In the genomic region with DNA sequence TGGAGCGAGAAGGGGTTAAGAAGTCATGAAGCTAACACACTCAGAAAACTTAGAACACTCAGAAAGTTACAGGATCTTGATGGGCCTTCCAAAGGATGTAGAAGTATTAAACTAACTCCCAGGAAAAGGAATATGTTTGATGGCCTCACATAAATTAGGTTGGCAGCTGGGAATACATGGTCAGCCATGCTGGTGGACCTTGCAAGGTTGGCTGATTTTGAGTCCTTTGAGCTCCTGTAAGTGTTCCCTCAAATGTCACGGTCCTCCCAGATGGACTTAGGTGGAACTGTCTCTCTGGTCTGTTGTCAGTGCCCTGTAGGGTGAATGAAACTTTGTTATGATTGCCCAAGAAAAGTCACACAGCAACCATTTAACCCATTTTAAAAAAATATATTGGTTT, we compare ENCODE assay signal across 21 mouse cellular contexts.
DNase-seq lines count a peak whose midpoint lies in the region; ATAC-seq and TF ChIP-seq lines count a peak whose summit lies in the region.
"Had no signal": no experiment of that assay in that cellular context is flagged by ENCODE, and none has a peak within 500 bp of the region (broad histone marks: within the 10 kb centered on the region; RNA-seq: fewer than 3 reads in every experiment).

No protein-coding gene starts in this region.

- peak; percentile 83; the same call in 1 of the 2 replicates for ATAC-seq in kidney, embryonic 14.5 days (ENCODE audit: low FRiP score, low TSS enrichment)
- 0 out of 2 replicates have a peak, but pooled peaks have one; percentile 59 for ATAC-seq in kidney, embryonic 16.5 days (ENCODE audit: low FRiP score, low TSS enrichment)
- ATAC-seq: forebrain, embryonic 14.5 days; forebrain, embryonic 16.5 days had no signal

- H3K4me3 ChIP-seq in kidney, embryonic 14.5 days (ENCODE audit: low read length) = no peak overlapping the region
- no peak overlapping the region for H3K4me3 ChIP-seq in kidney, embryonic 16.5 days (ENCODE audit: low read length)
- H3K4me3 ChIP-seq in kidney, adult 2 months (ENCODE audit: insufficient read depth, low read depth, low read length) = no peak overlapping the region
- H3K4me3 ChIP-seq: embryonic facial prominence, embryonic 13.5 days; embryonic facial prominence, embryonic 15.5 days; erythroblast, embryonic 14.5 days; forebrain, embryonic 10.5 days; forebrain, embryonic 12.5 days had no signal

- no peaks in the 10 kb centered on the region for H3K27me3 ChIP-seq in kidney, embryonic 14.5 days (ENCODE audit: control insufficient read depth, insufficient read depth, low read length)
- no peaks in the 10 kb centered on the region for H3K27me3 ChIP-seq in kidney, embryonic 16.5 days (ENCODE audit: insufficient read depth, low read length)
- no peaks in the 10 kb centered on the region for H3K27me3 ChIP-seq in kidney, adult 2 months (replicated peaks; ENCODE audit: control insufficient read depth, insufficient read depth, low read length)
- H3K27me3 ChIP-seq: embryonic facial prominence, embryonic 13.5 days; embryonic facial prominence, embryonic 15.5 days; forebrain, embryonic 12.5 days had no signal

- DNase-seq in kidney, adult 8-10 months = no peak
- no peak for DNase-seq in kidney, adult 2 months
- DNase-seq: adrenal gland, adult 2 months; adrenal gland, postnatal 10 days; adrenal gland, postnatal 25 days; cerebellum, adult 11 months; cerebellum, adult 18-20 months; cerebellum, adult 8-10 months; cerebellum, adult 9-11 months; cerebellum, postnatal 14 days; cerebellum, postnatal 36 days; embryo, embryonic 11 days had no signal

- no peak for TF ChIP-seq POLR2A in kidney, adult 2 months (IDR thresholded peaks at IDR 0.05; ENCODE audit: low read depth, low read length)

- TF ChIP-seq CTCF in kidney, adult 2 months (conservative IDR thresholded peaks at IDR 0.05; ENCODE audit: insufficient read depth, insufficient read length, low read depth, low read length) = no peak

- no peak overlapping the region for H3K4me2 ChIP-seq in kidney, embryonic 14.5 days (replicated peaks; ENCODE audit: low read depth, low read length)
- H3K4me2 ChIP-seq in kidney, embryonic 16.5 days (replicated peaks; ENCODE audit: low read depth, low read length) = no peak overlapping the region
- H3K4me2 ChIP-seq: embryonic facial prominence, embryonic 13.5 days; embryonic facial prominence, embryonic 15.5 days; forebrain, embryonic 12.5 days had no signal

- no peak overlapping the region for H3K27ac ChIP-seq in kidney, embryonic 14.5 days (ENCODE audit: low read depth, low read length)
- no peak overlapping the region for H3K27ac ChIP-seq in kidney, embryonic 16.5 days (ENCODE audit: low read length)
- H3K27ac ChIP-seq in kidney, adult 2 months (ENCODE audit: insufficient read depth, low read depth, low read length) = no peak overlapping the region
- H3K27ac ChIP-seq: embryonic facial prominence, embryonic 13.5 days; embryonic facial prominence, embryonic 15.5 days; forebrain, embryonic 10.5 days; forebrain, embryonic 12.5 days had no signal

- H3K4me1 ChIP-seq in kidney, embryonic 14.5 days (ENCODE audit: control insufficient read depth, insufficient read depth, low read length) = no peaks in the 10 kb centered on the region
- H3K4me1 ChIP-seq in kidney, embryonic 16.5 days (ENCODE audit: insufficient read depth, low read length) = no peaks in the 10 kb centered on the region
- no peaks in the 10 kb centered on the region for H3K4me1 ChIP-seq in kidney, adult 2 months (ENCODE audit: control insufficient read depth, insufficient read depth, low read length)
- H3K4me1 ChIP-seq: embryonic facial prominence, embryonic 13.5 days; embryonic facial prominence, embryonic 15.5 days; forebrain, embryonic 10.5 days had no signal

- no peak overlapping the region for H3K9ac ChIP-seq in kidney, embryonic 14.5 days (ENCODE audit: low read depth, low read length)
- H3K9ac ChIP-seq in kidney, embryonic 16.5 days (replicated peaks; ENCODE audit: low read length) = no peak overlapping the region
- H3K9ac ChIP-seq: embryonic facial prominence, embryonic 13.5 days; embryonic facial prominence, embryonic 15.5 days; forebrain, embryonic 12.5 days had no signal

- H3K36me3 ChIP-seq in kidney, embryonic 14.5 days (ENCODE audit: control insufficient read depth, insufficient read depth, low read length) = no peaks in the 10 kb centered on the region
- no peaks in the 10 kb centered on the region for H3K36me3 ChIP-seq in kidney, embryonic 16.5 days (ENCODE audit: insufficient read depth, low read length)
- H3K36me3 ChIP-seq in kidney, adult 2 months (ENCODE audit: control insufficient read depth, insufficient read depth, low read length) = no peaks in the 10 kb centered on the region
- H3K36me3 ChIP-seq: embryonic facial prominence, embryonic 13.5 days; embryonic facial prominence, embryonic 15.5 days; forebrain, embryonic 10.5 days; forebrain, embryonic 12.5 days had no signal

- no peaks in the 10 kb centered on the region for H3K9me3 ChIP-seq in kidney, embryonic 14.5 days (ENCODE audit: control insufficient read depth, low read length)
- H3K9me3 ChIP-seq in kidney, embryonic 16.5 days (ENCODE audit: low read length) = no peaks in the 10 kb centered on the region
- H3K9me3 ChIP-seq: embryonic facial prominence, embryonic 13.5 days; embryonic facial prominence, embryonic 15.5 days; forebrain, embryonic 10.5 days; forebrain, embryonic 12.5 days had no signal

- 53% methylated on average over 2 of the region's 2 CpGs for WGBS in kidney, embryonic 14.5 days
- 48% methylated on average over 2 of the region's 2 CpGs for WGBS in kidney, embryonic 16.5 days
- WGBS in kidney, adult 2 months = 54% methylated on average over 2 of the region's 2 CpGs
